Mouse (Mus musculus): Measurements from ENCODE around the gene Ube2s.
"Not testable (repeated sequence)": the region's sequence is repeated elsewhere in the genome, so short reads cannot be mapped to it uniquely, and the experiment has no call there.

The Ube2s gene

DNA sequence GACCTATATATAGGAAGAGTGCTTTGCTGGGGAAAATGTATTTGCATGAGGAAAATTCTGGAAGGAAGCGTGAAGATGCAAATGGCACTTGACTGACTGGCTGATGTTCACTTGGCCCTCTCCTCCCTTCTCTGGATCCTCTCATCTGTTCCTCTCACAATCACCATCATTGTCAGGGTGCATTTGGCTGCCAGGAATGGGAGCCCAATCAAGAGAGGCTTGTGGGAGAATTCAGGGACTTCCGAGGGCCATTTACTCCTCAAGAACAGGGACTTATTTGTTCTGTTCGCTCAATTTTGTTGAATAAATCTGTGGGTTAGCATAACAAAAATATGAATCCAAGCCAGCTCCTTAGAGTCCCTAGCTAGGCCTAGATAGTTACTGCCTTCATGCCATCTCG, 9.3 kb upstream of the Ube2s start:
- in situ Hi-C loops (cut with MboI, MseI): no loop called here

DNA sequence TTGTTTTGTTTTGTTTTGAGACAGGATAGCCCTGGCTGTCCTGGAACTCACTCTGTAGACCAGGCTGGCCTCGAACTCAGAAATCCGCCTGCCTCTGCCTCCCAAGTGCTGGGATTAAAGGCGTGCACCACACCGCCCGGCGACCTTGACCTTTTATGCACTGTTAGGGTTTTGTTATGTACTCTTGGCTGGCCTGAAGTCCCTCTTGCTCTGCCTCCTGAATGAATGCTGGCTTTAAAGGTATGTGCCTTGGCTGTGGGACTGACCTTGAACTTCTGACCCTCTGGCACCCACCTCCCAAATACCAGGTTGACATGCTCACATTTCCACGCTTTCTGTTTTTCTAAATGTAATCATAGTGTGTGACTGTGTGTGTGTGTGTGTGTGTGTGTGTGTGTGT, 8.5 kb upstream of the Ube2s start:
- in situ Hi-C loops (cut with MboI, MseI): not testable (repeated sequence)

DNA sequence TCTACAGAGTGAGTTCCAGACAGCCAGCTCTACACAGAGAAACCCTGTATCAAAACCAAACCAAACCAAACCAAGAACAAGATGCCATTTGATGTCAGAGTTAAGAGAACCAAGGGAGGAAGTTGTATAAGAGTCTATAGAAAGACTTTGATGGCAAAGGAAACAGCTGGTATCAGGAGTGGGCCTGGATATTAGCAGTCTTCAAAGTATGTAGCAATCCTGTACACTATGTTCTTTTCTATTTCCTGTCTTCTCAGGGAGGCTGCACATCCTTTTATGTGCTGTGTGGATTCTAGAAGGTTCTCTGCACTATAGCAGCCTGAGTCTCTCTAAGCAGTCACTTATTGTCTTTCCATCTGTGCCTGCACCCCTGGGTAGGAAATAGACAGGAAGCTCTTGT, 4.2 kb upstream of the Ube2s start:
- in situ Hi-C loops (cut with MboI, MseI): loop anchor here in 1 of 2 experiments (10.0 kb wide), 1 partner anchor 862 kb away; no protein-coding TSS in a partner anchor

DNA sequence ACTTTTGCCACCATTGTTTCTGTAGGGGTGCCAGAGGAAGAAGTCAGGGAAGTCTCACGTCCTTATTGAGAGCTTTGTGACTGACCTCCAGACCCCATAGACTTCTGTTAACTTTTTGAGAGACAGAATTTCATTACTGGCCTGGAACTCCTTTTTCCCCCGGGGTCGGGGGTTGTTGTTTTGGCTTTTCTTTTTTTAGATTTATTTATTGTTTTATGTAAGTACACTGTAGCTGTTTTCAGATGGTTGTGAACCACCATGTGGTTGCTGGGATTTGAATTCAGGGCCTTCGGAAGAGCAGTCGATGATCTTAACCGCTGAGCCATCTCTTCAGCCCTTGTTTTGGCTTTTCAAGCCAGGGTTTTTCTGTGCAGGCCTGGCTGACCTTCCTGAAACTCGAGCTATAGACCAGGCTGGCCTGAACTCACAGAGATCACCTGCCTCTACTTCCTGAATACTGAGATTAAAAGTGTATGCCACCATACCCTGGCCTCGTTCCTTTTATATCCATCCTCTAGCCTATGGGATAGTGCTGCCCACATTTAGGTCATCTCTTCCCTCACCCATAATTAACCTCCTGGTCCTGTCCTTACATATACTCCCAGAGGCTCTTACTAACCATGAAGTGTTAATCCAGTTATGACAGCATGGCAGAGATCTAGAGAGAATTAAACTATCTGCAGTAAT, 858 bp upstream of the Ube2s start:
- in situ Hi-C loops (cut with MboI, MseI): loop anchor here in 1 of 2 experiments (5.0 to 10.0 kb wide), 2 partner anchors 54 to 858 kb away; no protein-coding TSS in a partner anchor

DNA sequence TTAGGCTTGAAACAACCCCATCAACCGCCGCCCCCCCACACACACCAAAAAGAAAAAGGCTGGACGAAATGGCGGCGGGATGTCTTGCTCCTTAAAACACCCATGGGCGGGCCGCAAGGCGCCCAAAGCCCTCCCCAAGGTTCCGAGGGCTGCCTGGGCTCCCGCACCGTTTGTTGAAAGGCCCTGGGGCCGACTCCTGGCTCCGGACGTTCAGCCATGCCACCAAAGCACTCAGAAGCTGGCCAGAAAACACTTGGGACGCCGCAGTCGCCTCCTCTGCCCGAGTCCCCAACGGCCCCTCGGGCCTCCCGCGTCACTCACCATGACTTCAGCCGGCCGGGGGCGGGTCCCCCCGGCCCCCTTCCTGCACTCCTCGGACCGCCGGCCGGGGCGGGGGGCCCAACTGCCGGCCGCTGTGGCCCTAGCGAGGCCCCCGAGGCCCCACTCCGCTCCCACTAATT, 518 bp downstream of the Ube2s start:
- in situ Hi-C loops (cut with MboI, MseI): loop anchor here in 1 of 2 experiments (5.0 to 10.0 kb wide), 2 partner anchors 55 to 857 kb away; no protein-coding TSS in a partner anchor

DNA sequence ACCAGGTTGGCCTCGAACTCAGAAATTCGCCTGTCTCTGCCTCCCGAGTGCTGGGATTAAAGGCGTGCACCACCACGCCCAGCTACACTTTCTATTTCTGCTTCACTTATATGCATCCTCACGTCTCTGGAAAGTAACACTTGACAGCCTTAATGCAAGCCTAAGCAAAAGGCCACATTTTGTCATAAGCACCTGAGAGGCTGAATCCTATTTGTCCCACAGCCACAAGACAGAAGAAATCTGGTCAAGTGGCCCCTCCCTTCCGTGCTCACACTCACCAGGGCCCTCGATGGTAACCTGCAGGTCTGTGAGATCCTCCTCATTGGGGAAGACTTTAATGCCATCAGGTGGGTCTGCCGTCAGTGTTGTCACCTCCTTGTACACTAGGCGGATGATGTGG, 1.3 kb downstream of the Ube2s start:
- in situ Hi-C loops (cut with MboI, MseI): loop anchor here in 1 of 2 experiments (5.0 to 10.0 kb wide), 2 partner anchors 56 to 856 kb away; no protein-coding TSS in a partner anchor

DNA sequence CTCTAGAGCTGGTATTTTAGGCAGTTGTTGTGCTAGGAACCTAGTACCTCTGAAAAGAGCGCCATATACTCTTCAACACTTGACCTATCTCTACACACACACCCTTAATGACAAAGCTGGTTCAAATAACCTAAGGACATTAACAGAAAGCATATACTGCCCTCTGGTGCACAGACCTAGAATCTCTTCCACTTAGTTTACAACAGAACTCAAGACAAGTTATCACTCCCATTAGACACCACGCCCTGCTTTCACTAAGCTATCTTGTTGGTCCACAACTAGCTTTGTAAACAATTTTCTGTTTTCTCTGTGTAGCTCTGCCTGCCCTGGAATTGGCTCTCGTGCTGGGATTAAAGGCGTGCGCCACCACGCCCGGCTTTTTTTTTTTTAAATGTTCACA, 5.7 kb downstream of the Ube2s start:
- in situ Hi-C loops (cut with MboI, MseI): loop anchor here (5.0 to 10.0 kb wide), 2 partner anchors 1112 to 1149 kb away; partner anchors contain the start of genes Mboat7 (in 1 of the 2) and Tsen34 (in 1 of the 2)

DNA sequence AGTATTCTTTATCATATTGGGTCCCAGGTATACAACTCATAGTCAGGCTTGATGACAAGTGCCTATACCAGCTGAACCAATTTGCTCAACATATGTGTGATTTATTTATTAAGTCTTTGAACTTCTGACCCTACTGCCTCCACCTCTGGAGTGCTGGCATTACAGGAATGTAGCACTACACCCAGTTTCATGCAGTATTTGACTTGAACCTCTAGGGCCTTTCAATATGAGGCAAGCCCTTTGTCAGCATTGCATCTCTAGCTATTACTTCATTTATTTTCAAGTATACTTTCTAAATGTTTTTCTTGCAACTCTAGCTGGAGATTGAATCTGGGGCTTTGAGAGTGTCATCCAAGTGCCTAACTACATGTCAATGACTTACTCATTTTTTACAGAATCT, 10.1 kb downstream of the Ube2s start:
- in situ Hi-C loops (cut with MboI, MseI): loop anchor here in 1 of 2 experiments (10.0 kb wide), 1 partner anchor 1107 kb away; the partner anchor contains the start of genes Mboat7 and Tsen34

DNA sequence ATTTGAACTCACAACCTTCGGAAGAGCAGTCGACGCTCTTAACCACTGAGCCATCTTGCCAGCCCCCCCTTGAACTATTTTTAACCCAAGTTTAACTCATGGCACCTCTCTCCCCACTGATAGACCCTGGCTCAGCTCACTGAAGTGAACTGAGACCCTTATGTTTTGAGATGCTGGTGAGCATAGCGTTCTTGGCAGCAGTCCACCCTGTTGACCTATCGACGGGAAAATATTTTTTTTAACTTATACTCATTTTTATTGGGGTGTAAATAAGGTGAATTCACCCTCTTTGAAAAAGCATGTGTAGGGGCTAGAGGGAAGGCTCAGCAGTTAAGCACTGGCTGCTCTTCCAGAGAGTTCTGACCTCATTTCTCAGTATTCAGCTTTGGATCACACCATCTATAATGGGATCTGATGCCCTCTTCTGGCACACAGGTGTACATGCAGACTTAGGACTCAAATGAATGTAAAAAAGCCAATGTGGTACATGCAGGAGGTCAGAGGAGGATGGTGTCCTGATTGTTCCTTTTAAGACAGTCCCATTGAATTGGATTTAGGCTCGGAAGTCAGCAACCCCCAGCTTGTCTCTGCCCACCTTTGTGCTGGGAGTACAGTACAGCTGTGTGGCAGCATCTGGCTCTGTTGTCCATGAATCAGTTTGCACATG, 16.5 kb downstream of the Ube2s start:
- in situ Hi-C loops (cut with MboI, MseI): no loop called here

DNA sequence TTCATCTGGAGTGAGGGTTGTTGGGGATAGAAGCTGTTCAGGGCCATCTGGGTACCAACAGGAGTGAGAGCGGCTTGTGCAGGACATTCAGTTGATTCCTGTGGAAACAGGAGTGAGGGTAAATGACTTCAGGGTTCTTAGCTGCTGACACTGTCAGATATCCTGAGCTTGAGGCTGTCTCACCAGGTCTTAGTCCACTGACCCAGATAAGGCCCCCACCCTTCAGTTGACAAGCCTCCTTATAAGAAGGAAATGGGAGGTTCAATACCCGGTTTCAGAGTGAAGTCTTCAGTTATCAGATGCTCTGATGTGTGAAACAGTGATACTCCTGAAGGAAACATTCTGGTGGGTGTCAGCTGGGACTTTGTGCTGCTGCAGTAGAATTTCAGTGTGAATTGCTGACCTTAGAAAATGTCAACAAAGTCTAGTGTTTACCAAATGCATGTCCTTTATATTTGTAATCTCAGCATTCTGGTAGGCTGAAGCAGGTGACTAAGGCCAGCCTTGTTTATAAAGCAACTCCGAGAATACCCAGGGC, 17.7 kb downstream of the Ube2s start:
- in situ Hi-C loops (cut with MboI, MseI): loop anchor here in 1 of 2 experiments (5.0 kb wide), 1 partner anchor 142 kb away; no protein-coding TSS in a partner anchor

DNA sequence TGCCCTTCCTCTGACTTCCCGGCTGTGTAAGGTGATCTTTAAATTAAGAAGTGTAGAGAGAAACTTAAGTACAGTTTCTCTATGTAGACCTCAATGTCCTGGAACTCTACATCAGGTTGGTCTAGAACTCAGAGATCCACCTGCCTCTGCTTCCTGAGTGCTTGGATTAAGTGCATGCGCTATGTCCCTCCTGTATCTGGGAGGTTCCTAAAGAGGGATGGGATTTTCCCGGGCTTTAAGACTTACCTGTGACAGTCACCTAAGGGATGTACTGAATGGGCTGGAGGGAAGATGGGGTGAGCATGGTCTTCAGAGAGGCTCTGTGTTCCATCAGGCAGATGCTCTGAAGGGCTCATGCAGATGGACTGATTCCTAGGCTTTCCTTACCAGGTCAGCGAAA, 18.7 kb downstream of the Ube2s start:
- in situ Hi-C loops (cut with MboI, MseI): loop anchor here in 1 of 2 experiments (5.0 kb wide), 1 partner anchor 141 kb away; no protein-coding TSS in a partner anchor

DNA sequence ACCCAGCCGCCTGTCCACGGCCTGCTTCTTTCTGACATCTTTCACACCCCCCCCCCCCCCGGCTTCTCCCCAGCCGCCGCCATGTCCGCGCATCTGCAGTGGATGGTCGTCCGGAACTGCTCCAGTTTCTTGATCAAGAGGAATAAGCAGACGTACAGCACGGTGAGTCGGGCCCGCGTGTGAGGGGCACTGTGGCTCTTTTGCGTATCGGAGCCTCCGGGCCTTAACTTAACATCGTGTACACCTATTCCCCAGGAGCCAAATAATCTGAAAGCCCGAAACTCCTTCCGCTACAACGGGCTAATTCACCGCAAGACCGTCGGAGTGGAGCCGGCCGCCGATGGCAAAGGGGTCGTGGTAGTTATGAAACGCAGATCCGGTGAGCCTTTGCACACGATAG, 19.1 kb downstream of the Ube2s start:
- in situ Hi-C loops (cut with MboI, MseI): loop anchor here in 1 of 2 experiments (5.0 kb wide), 1 partner anchor 141 kb away; no protein-coding TSS in a partner anchor

DNA sequence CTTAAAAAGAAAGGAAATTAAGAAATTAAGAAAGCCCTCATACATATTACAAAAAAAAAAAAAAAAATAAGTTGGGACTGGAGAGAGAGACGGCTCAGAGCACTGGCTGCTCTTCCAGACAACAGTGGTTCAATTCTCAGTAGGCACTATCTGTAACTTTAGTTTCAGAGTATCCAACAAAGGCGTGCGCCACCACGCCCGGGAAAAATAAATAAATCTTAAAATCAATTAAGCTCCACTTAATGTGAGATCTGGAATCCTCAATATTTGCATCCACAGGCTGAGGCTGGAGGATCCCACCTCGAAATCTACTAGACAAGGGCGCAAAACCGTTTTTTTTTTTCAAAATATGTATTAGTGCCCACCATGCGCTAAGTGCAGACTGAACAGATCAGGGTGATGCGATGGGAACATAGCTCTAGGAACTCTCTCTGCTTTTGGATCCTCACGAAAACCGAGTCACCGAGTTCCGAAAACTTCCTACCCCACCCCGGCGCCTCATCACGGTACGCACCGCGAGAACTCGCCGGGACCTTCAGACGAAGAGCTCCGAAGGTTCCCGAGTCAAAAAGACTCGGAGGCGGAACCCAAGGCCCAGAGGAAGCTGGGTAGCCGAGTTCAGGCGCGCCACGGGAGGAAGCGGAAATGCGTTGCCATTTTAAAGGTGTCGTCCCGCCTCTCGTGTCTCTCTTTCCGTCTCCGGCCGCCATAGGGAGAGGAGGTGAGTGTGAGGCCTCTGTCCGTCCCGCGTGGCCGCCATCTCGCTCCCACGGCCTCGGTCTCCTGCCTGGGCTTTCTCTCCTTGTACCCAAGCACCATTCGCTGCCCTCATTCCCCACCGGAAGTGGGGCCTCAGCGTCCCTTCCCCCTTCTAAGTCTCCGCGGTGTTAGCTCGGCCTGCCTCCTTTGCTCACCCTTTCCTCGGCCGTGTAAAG, 19.8 kb downstream of the Ube2s start, which contains the start of gene Rpl28:
Gene Rpl28, plus strand, starts transcription at position 597 of the 935 bp plus-strand sequence.
- in situ Hi-C loops (cut with MboI, MseI): loop anchor here in 1 of 2 experiments (5.0 kb wide), 1 partner anchor 140 kb away; no protein-coding TSS in a partner anchor

DNA sequence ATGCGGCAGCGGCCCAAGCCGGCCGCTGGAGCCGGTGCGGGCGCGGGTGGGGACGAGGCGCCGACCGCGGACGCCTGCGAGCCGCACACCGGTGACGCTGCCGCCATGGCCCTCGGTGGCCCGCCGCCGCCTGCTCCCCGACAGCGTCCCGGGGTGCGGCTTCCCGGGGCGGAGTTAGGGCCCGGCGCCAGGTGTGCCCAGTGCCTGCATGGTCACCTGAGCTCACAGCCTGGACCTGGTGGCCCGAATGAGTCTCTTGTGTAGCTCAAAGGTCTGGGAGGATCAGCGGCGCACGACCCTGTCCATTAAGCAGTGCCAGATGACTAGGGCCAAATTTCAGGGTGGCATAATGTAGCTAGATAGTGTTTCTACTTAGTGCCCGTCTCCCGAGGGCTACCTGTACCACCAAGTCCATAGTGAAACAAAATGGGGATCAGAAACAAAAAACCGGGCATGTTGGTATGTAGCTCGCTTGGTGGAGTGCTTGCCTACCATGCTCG, 22.9 kb downstream of the Ube2s start, which contains the start of gene Tmem238:
Gene Tmem238, minus strand, starts transcription at position 221 of the 500 bp plus-strand sequence.
- in situ Hi-C loops (cut with MboI, MseI): loop anchor here in 1 of 2 experiments (5.0 kb wide), 1 partner anchor 1162 kb away; the partner anchor contains the start of genes Prpf31 and Tfpt

DNA sequence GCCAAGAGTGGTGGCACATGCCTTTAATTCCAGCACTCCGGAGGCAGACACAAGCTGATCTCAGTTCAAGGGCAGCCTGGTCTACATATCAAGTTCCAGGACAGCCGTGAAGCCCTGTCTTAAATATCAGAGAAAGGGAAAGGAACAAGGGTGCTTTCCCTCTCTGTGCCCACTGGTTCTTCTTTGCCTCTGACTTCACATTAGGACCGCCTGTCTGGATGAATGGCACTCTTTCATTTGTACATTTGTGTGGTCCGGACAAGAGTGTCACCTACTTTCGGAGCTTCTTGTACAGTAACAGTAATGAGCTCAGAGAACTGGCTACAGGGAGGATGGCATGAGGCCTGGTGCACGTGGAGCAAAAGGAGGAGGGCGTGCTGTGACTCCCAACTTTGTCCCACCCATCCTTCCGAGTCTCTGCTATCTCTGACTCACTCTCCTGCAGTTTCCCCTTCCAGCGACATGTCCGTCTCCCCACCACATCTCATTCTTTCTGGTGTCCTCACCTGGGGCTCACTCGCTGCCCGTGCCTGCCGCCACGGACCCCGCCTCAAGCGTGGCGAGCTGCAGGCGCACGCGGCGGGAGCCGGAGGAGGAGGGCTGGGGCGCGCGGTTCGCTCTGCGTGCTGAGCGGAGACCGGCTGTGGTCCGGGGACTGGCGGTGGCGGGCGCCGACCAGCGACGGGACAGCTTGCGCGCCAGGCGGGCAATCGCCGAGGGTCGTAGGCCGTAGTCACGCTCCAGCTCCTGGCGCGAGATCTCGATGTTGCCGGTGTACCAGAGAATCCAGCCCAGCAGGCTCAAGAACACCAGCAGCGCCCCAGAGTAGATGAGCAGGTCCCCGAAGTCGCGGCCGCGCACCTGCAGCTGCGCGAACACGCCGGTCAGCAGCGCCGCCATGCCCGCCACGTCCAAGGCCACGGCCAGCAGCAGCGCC, 23.6 kb downstream of the Ube2s start:
- in situ Hi-C loops (cut with MboI, MseI): loop anchor here in 1 of 2 experiments (5.0 kb wide), 1 partner anchor 1161 kb away; the partner anchor contains the start of genes Prpf31 and Tfpt

DNA sequence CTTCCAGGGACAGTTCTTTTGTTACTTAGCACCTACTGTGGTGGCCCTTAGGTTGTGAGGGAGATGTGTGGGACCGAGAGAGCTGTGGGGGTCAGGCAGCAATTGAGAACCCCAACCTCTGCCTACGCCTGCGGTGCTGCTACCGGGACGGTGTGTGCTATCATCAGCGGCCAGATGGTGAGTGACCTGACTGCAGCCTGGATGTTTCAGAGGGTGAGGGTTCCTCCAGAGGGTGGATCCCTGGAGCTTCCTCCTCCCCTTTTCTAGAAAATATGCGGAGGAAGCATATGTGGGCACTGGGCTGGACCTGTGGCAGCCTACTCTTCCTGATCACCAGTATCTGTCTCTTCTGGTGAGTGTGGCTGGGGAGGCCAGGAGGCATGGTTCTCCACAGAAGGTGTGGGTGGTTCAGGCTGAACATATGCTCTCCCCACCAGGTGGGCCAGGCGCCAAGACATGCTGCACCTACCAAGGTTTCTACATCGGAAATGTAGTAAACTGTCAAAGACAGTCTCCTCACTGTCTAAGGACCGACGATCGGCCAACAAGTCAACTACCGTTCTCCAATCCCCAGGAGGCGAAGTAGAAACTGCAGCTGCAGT, 28.6 kb downstream of the Ube2s start:
- in situ Hi-C loops (cut with MboI, MseI): no loop called here

DNA sequence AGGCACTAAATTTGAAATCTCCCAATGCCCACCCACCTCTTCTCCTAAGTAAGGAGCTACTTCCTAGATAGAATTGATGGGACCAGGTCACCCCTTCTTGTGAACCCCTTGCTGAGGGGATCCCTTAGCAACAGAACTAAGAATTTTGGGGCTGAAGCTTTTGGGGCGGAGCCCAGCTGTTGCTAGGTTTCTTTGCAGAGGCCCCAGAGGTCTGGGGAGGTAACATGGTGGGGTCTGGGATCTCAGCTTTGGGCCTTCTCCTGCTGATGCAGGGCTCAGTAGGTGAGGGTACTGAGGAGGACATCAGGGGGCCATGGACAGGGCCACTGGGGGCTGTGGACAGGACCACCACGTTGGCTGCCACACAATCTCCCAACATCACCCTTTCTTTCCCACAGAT, 29.6 kb downstream of the Ube2s start, which contains the start of the genes Il11 and Tmem190:
Gene Il11, minus strand, starts transcription at position 101 of the 400 bp plus-strand sequence.
Gene Tmem190, plus strand, starts transcription at position 179 of the 400 bp plus-strand sequence.
- in situ Hi-C loops (cut with MboI, MseI): no loop called here

DNA sequence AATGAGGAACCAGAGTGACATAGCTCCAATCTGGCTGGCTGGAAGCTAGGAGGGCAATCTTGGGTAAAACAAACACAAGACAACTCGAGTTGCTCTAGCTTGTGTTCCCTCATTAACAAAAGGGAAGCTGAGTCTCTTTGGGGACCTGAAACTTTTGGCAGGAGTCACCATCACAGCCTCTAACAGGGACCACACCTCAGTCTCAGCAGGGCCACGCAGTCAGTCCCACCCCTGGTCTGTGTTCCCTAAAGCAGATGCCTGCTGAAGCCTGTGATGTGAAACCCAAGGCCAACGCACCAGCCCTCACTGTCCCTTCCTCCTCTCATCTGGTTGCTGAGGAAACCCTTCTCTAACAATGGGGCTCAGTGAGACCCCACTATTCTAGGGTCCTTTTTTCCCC, 30.3 kb downstream of the Ube2s start:
- in situ Hi-C loops (cut with MboI, MseI): no loop called here

Measured in T-helper 17 cell (primary cell).